Mouse (Mus musculus): ENCODE measurements at regions not wholly inside any gene's neighbourhood (a gene's known extent, or its start where the extent isn't known, plus 50 kb on each side); places are given as distances from the start of the nearest gene placed in this dataset.

DNA sequence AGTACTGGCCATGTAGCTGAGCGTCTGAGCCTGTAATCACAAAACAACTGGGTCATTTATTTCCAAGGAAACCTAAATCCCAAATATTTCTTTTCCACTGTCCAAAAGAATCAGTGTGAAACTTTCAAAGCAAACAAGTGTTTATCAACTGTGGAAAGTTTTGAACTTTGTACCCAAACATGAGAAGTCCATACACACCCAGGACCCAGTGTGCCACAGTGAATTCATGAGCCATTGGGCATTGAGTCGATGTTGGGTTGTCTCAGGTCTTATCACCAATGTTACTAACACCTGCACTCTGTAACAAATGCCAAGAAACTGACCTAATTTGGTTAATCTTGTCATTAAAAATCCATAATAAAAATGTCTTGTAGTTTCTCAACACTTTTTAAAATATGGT lies 305.8 kb upstream of the Igfbp3 start:
- no peaks in the 10 kb centered on the region for H3K4me1 ChIP-seq (ENCODE audit: insufficient read depth)
- TF ChIP-seq CTCF (IDR thresholded peaks at IDR 0.05; ENCODE audit: low read depth), result no peak
- ATAC-seq (ENCODE audit: insufficient read depth), result no peak
- DNase-seq, result no peak
- no peak overlapping the region for H3K9ac ChIP-seq
- WGBS, result 58% methylated on average over 2 of the region's 2 CpGs
- H3K4me3 ChIP-seq (ENCODE audit: low read depth, low read length), result no peak overlapping the region
- H3K27me3 ChIP-seq (ENCODE audit: insufficient read depth, low read length), result no peaks in the 10 kb centered on the region
- H3K36me3 ChIP-seq (ENCODE audit: insufficient read depth), result no peaks in the 10 kb centered on the region
- H3K9me3 ChIP-seq (ENCODE audit: low read depth, low read length), result no peaks in the 10 kb centered on the region
- H3K4me2 ChIP-seq, result no peak overlapping the region
- H3K27ac ChIP-seq (ENCODE audit: low read depth), result no peak overlapping the region

DNA sequence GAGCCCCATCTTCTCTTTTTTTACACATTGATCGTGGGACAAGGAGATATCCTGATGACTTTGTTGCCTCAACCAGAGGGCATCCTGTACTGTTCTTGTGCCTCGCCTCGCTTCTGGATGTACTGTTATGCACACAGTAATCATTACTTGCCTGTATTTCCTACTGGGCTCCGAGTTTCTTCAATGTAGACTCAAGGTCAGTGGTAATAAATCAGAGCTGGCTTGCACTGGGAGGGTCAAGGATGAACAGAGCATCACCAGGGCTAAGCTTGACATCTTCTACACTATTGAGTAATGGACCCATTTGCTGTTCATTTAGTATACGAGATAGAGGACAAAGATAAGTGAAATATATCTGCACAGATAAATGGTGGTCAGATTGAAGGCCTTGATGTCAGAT lies 295.1 kb upstream of the Igfbp3 start:
- H3K9me3 ChIP-seq (ENCODE audit: low read depth, low read length), result no peaks in the 10 kb centered on the region
- no peak for TF ChIP-seq CTCF (IDR thresholded peaks at IDR 0.05; ENCODE audit: low read depth)
- H3K4me2 ChIP-seq, result no peak overlapping the region
- no peaks in the 10 kb centered on the region for H3K27me3 ChIP-seq (ENCODE audit: insufficient read depth, low read length)
- no peak overlapping the region for H3K27ac ChIP-seq (ENCODE audit: low read depth)
- ATAC-seq (ENCODE audit: insufficient read depth), result no peak
- no peaks in the 10 kb centered on the region for H3K36me3 ChIP-seq (ENCODE audit: insufficient read depth)
- no peak for DNase-seq
- no peak overlapping the region for H3K9ac ChIP-seq
- 79% methylated on average over 5 of the region's 5 CpGs for WGBS
- H3K4me3 ChIP-seq (ENCODE audit: low read depth, low read length), result no peak overlapping the region
- H3K4me1 ChIP-seq (ENCODE audit: insufficient read depth), result no peaks in the 10 kb centered on the region

DNA sequence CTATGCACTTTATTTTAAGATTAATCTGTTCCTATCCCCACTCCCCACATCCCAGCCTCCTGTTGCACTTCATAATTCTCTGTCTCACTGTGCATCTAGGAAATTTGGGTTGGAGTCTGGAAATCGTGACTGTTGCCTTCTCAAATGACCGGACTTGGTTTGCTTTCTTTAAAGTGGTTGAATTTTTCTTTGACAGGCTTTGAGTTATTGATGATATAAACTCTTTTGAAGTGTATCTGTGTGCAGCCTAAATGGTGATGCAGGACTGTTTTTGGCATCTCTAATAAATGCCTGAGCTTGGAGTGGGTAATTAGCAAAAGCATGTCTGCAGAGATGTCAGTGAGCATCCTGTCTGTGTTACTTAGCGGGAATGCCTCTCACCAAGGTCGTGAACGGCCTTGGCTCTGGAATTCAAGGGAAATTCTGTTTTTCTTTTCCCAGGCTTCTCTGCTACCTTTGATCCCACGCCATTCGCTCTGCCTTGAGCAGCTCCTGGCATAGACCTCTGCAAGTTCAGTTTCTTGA lies 292.8 kb upstream of the Igfbp3 start:
- peak; percentile 45 for ATAC-seq (ENCODE audit: insufficient read depth)
- no peak overlapping the region for H3K9ac ChIP-seq
- no peaks in the 10 kb centered on the region for H3K9me3 ChIP-seq (ENCODE audit: low read depth, low read length)
- 24% methylated on average over 7 of the region's 7 CpGs for WGBS
- H3K4me3 ChIP-seq (ENCODE audit: low read depth, low read length), result no peak overlapping the region
- DNase-seq, result peak; percentile 30
- H3K27ac ChIP-seq (ENCODE audit: low read depth), result no peak overlapping the region
- H3K36me3 ChIP-seq (ENCODE audit: insufficient read depth), result no peaks in the 10 kb centered on the region
- no peaks in the 10 kb centered on the region for H3K4me1 ChIP-seq (ENCODE audit: insufficient read depth)
- H3K27me3 ChIP-seq (ENCODE audit: insufficient read depth, low read length), result no peaks in the 10 kb centered on the region
- no peak overlapping the region for H3K4me2 ChIP-seq
- no peak for TF ChIP-seq CTCF (IDR thresholded peaks at IDR 0.05; ENCODE audit: low read depth)

DNA sequence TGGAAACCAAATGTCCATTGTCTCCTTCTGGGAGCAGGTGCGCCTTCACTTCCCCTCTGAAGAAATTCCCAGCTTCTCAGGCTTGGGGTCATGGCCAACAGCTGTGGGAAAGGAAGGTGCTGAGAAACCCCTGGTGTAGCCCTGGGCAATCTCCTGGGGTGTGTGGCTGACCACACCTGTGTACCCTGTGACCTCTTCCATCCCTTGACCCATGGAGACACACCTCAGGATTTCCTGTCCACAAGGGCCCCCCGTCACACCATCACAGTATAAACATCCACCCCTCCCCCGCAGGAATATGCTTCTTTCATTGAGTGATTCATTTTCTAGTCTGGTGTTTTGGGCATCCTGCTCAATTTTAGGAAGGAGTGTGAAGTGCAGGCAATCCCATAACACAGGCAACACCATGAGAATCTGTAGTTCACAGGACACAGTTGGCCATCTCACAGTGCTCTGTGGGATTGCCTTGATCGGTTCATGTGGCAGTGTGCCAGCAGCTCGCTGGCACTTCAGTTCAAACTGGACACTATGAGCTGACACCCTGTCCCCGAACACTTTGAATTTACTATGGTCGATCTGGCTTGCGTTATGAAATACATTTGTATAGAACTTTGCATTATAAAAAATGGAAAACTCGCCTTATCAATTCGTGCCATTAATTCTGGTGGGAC lies 291.1 kb upstream of the Igfbp3 start:
- Histone ChIP-seq H3K9me3 (ENCODE audit: low read depth, low read length) (no peaks in the 10 kb centered on the region), H3K4me3 (ENCODE audit: low read depth, low read length) (no peak overlapping the region), H3K9ac (no peak overlapping the region), H3K4me2 (no peak overlapping the region), H3K27me3 (ENCODE audit: insufficient read depth, low read length) (no peaks in the 10 kb centered on the region), H3K36me3 (ENCODE audit: insufficient read depth) (no peaks in the 10 kb centered on the region), H3K27ac (ENCODE audit: low read depth) (no peak overlapping the region), H3K4me1 (ENCODE audit: insufficient read depth) (no peaks in the 10 kb centered on the region)
- 66% methylated on average over 10 of the region's 10 CpGs for WGBS
- DNase-seq, result peak; percentile 43
- TF ChIP-seq CTCF (IDR thresholded peaks at IDR 0.05; ENCODE audit: low read depth), result no peak
- peak; percentile 59; the same call in 1 of the 2 replicates for ATAC-seq (ENCODE audit: insufficient read depth)

DNA sequence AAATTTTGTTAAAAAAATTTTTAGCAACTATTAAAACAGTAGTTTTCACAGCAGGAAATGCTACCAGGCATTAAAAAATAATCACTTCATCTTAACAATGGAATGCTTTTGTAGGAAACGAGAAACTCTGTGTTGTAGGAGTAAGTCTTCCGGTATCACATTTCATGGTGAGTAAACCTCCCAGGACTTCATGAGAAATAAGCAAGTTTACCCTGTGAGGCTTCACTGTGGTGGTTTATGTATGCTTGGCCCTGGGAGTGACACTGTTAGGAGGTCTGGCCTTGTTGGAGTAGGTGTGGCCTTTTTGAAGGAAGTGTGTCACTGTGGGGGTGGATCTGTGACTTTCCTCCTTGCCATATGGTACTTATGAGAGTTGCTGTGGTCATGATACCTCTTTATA lies 289.0 kb upstream of the Igfbp3 start:
- Histone ChIP-seq H3K4me2 (no peak overlapping the region), H3K36me3 (ENCODE audit: insufficient read depth) (no peaks in the 10 kb centered on the region), H3K4me1 (ENCODE audit: insufficient read depth) (no peaks in the 10 kb centered on the region), H3K4me3 (ENCODE audit: low read depth, low read length) (no peak overlapping the region), H3K9ac (no peak overlapping the region), H3K9me3 (ENCODE audit: low read depth, low read length) (no peaks in the 10 kb centered on the region), H3K27ac (ENCODE audit: low read depth) (no peak overlapping the region), H3K27me3 (ENCODE audit: insufficient read depth, low read length) (no peaks in the 10 kb centered on the region)
- ATAC-seq (ENCODE audit: insufficient read depth) (no peak), DNase-seq (no peak)
- 64% methylated on average over 2 of the region's 2 CpGs for WGBS
- TF ChIP-seq CTCF (IDR thresholded peaks at IDR 0.05; ENCODE audit: low read depth), result no peak

DNA sequence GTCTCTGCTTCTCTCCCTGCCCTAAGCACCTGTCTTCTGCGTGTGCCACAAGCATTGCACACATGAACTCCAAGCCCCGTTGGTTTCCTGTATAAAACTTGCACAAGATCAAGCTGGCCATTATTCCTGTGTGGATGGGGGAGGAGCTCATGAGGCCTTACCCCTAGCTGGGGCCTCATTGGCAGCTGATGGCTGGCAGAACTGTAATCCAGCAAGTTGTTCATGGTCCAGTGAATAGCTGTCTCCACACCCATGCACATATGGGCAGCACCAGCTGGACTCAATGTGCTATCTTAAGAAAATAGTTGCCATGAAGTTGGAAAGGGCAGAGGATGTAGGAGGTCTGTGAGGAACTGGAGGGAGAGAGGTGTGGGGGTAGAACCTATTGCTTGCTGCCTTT lies 288.3 kb upstream of the Igfbp3 start:
- WGBS, result 65% methylated on average over 2 of the region's 2 CpGs
- ATAC-seq (ENCODE audit: insufficient read depth) (no peak), DNase-seq (no peak)
- Histone ChIP-seq H3K9me3 (ENCODE audit: low read depth, low read length) (no peaks in the 10 kb centered on the region), H3K36me3 (ENCODE audit: insufficient read depth) (no peaks in the 10 kb centered on the region), H3K27ac (ENCODE audit: low read depth) (no peak overlapping the region), H3K4me3 (ENCODE audit: low read depth, low read length) (no peak overlapping the region), H3K4me2 (no peak overlapping the region), H3K27me3 (ENCODE audit: insufficient read depth, low read length) (no peaks in the 10 kb centered on the region), H3K4me1 (ENCODE audit: insufficient read depth) (no peaks in the 10 kb centered on the region), H3K9ac (no peak overlapping the region)
- no peak for TF ChIP-seq CTCF (IDR thresholded peaks at IDR 0.05; ENCODE audit: low read depth)

DNA sequence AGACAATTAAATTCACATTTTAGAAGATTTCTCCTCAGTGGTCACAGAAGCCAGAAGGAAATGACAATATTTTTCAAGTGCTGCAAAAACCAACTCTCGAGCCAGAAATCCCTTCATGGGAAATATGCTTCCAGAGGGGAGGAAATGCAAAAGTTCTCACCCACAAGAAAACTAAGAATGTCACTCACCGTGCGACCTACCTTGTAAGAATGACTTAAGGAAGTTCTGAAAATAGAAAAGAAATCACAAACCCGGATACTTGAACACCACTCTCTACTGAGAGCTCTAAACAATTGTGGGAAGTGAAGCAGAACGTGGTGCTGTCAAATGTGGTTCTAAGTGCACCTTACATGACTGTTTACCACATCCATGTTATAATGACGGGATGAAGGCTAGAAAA lies 284.1 kb upstream of the Igfbp3 start:
- 66% methylated on average over 6 of the region's 6 CpGs for WGBS
- H3K4me1 ChIP-seq (ENCODE audit: insufficient read depth), result no peaks in the 10 kb centered on the region
- no peaks in the 10 kb centered on the region for H3K9me3 ChIP-seq (ENCODE audit: low read depth, low read length)
- H3K36me3 ChIP-seq (ENCODE audit: insufficient read depth), result no peaks in the 10 kb centered on the region
- H3K4me2 ChIP-seq, result no peak overlapping the region
- H3K4me3 ChIP-seq (ENCODE audit: low read depth, low read length), result no peak overlapping the region
- no peaks in the 10 kb centered on the region for H3K27me3 ChIP-seq (ENCODE audit: insufficient read depth, low read length)
- DNase-seq (peak; percentile 2), ATAC-seq (ENCODE audit: insufficient read depth) (no peak)
- no peak overlapping the region for H3K9ac ChIP-seq
- no peak overlapping the region for H3K27ac ChIP-seq (ENCODE audit: low read depth)
- no peak for TF ChIP-seq CTCF (IDR thresholded peaks at IDR 0.05; ENCODE audit: low read depth)

All from lung, embryonic 14.5 days (tissue).